Mouse (Mus musculus) ES-Bruce4 (cell line): ENCODE data around the gene Akain1.

Experiments used
- CTCF ChIP-seq: IDR thresholded peaks from one replicate; pipeline ENCODE4 v1.8.1; 2011; ENCODE audit warnings: low read depth, low read length
- EP300 ChIP-seq: IDR thresholded peaks from 2 replicates; pipeline ENCODE4 v1.6.1; 2011; ENCODE audit warnings: low read depth, low read length; ENCODE audit not compliant: insufficient read depth
- POLR2A ChIP-seq: IDR thresholded peaks from one replicate; pipeline ENCODE4 v1.8.1; 2011; ENCODE audit warnings: low read length; ENCODE audit not compliant: insufficient read depth

- TF ChIP-seq CTCF (no peak), POLR2A (no peak), EP300 (no peak)
These were observed 38.4 kb downstream of the Akain1 start for GRCm38 (mm10) chr17:69477526-69477925.
